Mouse (Mus musculus) urinary bladder, postnatal 10 days (tissue): Measurements from ENCODE around the gene Zer1.
A peak's percentile ranks its signal among the peaks of the same experiment; 100 is the strongest.
"Not testable (repeated sequence)": the region's sequence is repeated elsewhere in the genome, so short reads cannot be mapped to it uniquely, and the experiment has no call there.

Experiments
- DNase-seq: peaks from one replicate; pipeline ENCODE4 v3.0.0; 2022; ENCODE audit warnings: low spot score

The Zer1 gene

GRCm38 (mm10) chr2:30124472-30125274 lies at the start of gene Zer1:
Zer1 (minus strand) TSS chr2:30124585.
- peak; percentile 81 for DNase-seq

GRCm38 (mm10) chr2:30173541-30174240 lies 49.3 kb upstream of the Zer1 start:
- no peak for DNase-seq

GRCm38 (mm10) chr2:30171997-30172382 lies 47.6 kb upstream of the Zer1 start:
- DNase-seq: no peak

GRCm38 (mm10) chr2:30171371-30171996 lies 47.1 kb upstream of the Zer1 start, which contains the start of gene Endog:
Endog (plus strand) TSS chr2:30171493.
- DNase-seq: peak; percentile 45

GRCm38 (mm10) chr2:30166677-30167076 lies 42.3 kb upstream of the Zer1 start:
- no peak for DNase-seq

- no peak for DNase-seq
Observed at GRCm38 (mm10) chr2:30164340-30164932, 40.1 kb upstream of the Zer1 start.

GRCm38 (mm10) chr2:30161809-30162208 lies 37.4 kb upstream of the Zer1 start:
- no peak for DNase-seq

GRCm38 (mm10) chr2:30159871-30160270 lies 35.5 kb upstream of the Zer1 start:
- not testable (repeated sequence) for DNase-seq

GRCm38 (mm10) chr2:30152616-30153015 lies 28.2 kb upstream of the Zer1 start:
- DNase-seq: no peak

- DNase-seq: no peak
Observed at GRCm38 (mm10) chr2:30151840-30152239, 27.5 kb upstream of the Zer1 start.

- DNase-seq: no peak
Observed at GRCm38 (mm10) chr2:30147466-30147865, 23.1 kb upstream of the Zer1 start.

GRCm38 (mm10) chr2:30144436-30144835 lies 20.1 kb upstream of the Zer1 start:
- no peak for DNase-seq

- DNase-seq: not testable (repeated sequence)
Observed at GRCm38 (mm10) chr2:30140021-30140420, 15.6 kb upstream of the Zer1 start.

- DNase-seq: no peak
Observed at GRCm38 (mm10) chr2:30136458-30136857, 12.1 kb upstream of the Zer1 start.

GRCm38 (mm10) chr2:30134928-30135620 lies 10.7 kb upstream of the Zer1 start:
- no peak for DNase-seq

GRCm38 (mm10) chr2:30134378-30134711 lies 10.0 kb upstream of the Zer1 start:
- DNase-seq: no peak

GRCm38 (mm10) chr2:30133613-30134377 lies 9.4 kb upstream of the Zer1 start, which contains the start of gene Tbc1d13:
Tbc1d13 (plus strand) TSS chr2:30133746.
- peak; percentile 91 for DNase-seq

GRCm38 (mm10) chr2:30132801-30133612 lies 8.6 kb upstream of the Zer1 start:
- DNase-seq: no peak

- not testable (repeated sequence) for DNase-seq
Observed at GRCm38 (mm10) chr2:30131240-30131639, 6.9 kb upstream of the Zer1 start.

- DNase-seq: no peak
Observed at GRCm38 (mm10) chr2:30130156-30130555, 5.8 kb upstream of the Zer1 start.
